Mouse (Mus musculus): ENCODE results near the gene Arhgef7. TPM values are rescaled to one million over a fixed set of nuclear protein-coding genes. Genes with fewer than 3 reads are reported as not detected.

The Arhgef7 gene
- 20.2 and 21.0 TPM in 2 replicates for polyA plus RNA-seq (2015; fragmentation: Nextera tagmentation; extraction: Ambion mirVana)

DNA sequence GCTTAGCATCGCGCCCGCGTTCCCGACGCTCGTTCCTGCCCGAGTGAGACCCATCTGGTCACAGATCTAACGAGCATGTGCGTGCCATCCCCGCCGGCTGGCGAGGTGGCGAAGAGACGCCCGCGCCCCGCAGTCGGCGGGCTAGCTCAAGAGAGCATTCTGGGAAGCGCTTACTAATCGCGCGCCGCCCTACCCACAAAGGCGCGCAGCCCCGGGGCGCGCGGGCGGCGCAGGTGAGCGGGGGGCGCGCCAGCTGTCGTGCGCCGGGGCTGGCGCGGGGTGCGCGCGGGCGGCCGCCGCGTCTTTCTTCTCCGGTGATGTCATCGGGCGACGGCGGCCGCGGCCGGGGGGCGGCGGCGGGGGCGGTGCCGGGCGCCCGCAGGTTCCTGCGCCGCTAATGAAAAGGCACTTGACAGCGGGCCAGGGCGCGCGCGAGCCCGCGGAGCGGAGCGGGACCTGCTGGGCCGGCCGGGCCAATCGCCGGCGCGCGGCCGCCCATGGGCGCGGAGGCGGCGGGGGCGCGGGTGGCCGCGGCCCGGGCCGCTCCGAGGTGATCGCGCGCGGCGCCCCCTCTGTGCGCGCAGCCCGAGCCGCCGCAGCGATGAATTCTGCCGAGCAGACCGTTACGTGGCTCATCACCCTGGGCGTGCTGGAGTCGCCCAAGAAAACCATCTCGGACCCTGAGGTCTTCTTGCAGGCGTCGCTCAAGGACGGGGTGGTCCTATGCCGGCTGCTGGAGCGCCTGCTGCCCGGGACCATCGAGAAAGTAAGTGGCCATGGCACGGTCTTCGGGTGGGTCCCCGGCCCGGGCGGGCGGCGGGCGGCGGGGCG lies at the start of gene Arhgef7:
TSS of gene Arhgef7 (plus strand) at position 71 of the 831 bp plus-strand sequence.

GRCm38 (mm10) chr8:11701033-11701362 lies 26.5 kb upstream of the Arhgef7 start, which contains the start of gene 1700016D06Rik:
TSS of gene 1700016D06Rik (minus strand) at chr8:11701063.

GRCm38 (mm10) chr8:11840174-11840573 lies 112.7 kb downstream of the Arhgef7 start, which contains the start of gene Tex29:
TSS of gene Tex29 (plus strand) at chr8:11840474.

Other genes with a start within 250 kb of the Arhgef7 start
- 13.2 and 17.3 TPM in 2 replicates for gene Rab20, start 249.0 kb upstream of the Arhgef7 start, polyA plus RNA-seq (2015; fragmentation: Nextera tagmentation; extraction: Ambion mirVana)
- 90.9 and 123 TPM in 2 replicates for gene Naxd, start 230.2 kb upstream of the Arhgef7 start, polyA plus RNA-seq (2015; fragmentation: Nextera tagmentation; extraction: Ambion mirVana)
- gene Cars2, start 176.9 kb upstream of the Arhgef7 start, polyA plus RNA-seq (2015; fragmentation: Nextera tagmentation; extraction: Ambion mirVana), result 15.6 and 17.7 TPM in 2 replicates
- 24.2 and 27.5 TPM in 2 replicates for gene Ing1, start 172.2 kb upstream of the Arhgef7 start, polyA plus RNA-seq (2015; fragmentation: Nextera tagmentation; extraction: Ambion mirVana)
- 38.8 and 52.5 TPM in 2 replicates for gene Ankrd10, start 92.0 kb upstream of the Arhgef7 start, polyA plus RNA-seq (2015; fragmentation: Nextera tagmentation; extraction: Ambion mirVana)
- not detected in 2 replicates for gene 1700016D06Rik, start 26.7 kb upstream of the Arhgef7 start, polyA plus RNA-seq (2015; fragmentation: Nextera tagmentation; extraction: Ambion mirVana)
- not detected in 2 replicates for gene Tex29, start 112.8 kb downstream of the Arhgef7 start, polyA plus RNA-seq (2015; fragmentation: Nextera tagmentation; extraction: Ambion mirVana)

Data from adrenal gland, postnatal 0 days (tissue).